Mouse (Mus musculus) liver, embryonic 14.5 days (tissue): Measurements from ENCODE around the gene Ccnb1.

Experiments used
- CTCF ChIP-seq: IDR thresholded peaks from 2 replicates; pipeline ENCODE4 v1.5.1; 2016; ENCODE audit warnings: antibody characterized with exemption, low read depth, control low read depth
- EP300 ChIP-seq: IDR thresholded peaks from 2 replicates; pipeline ENCODE4 v1.6.1; 2016; ENCODE audit warnings: antibody characterized with exemption, low read depth

GRCm38 (mm10) chr13:100730861-100731176 is 55.6 kb downstream of the Ccnb1 start, which contains the start of gene Cdk7:
- TF ChIP-seq CTCF (no peak), EP300 (no peak; the same call in 1 of the 2 replicates)
